13 mouse cellular contexts compared by ENCODE assay signal in genomic region chr4:54918276-54918675, GRCm38 (mm10).
"Had no signal": no experiment of that assay in that cellular context is flagged by ENCODE, and none has a peak within 500 bp of the region (broad histone marks: within the 10 kb centered on the region; RNA-seq: fewer than 3 reads in every experiment).

No protein-coding gene starts in this region.

- H3K36me3 ChIP-seq: liver, embryonic 13.5 days had no signal

- H3K27ac ChIP-seq: kidney, postnatal 0 days; layer of hippocampus, adult 2 months; liver, embryonic 13.5 days had no signal

- H3K27me3 ChIP-seq: liver, embryonic 13.5 days had no signal

- H3K4me1 ChIP-seq: liver, embryonic 13.5 days had no signal

- H3K9me3 ChIP-seq: liver, embryonic 13.5 days had no signal

- DNase-seq: kidney, postnatal 25 days; layer of hippocampus, adult 9-11 months; liver, embryonic 13.5 days; lung, adult 2 months; lung, postnatal 14 days; lung, postnatal 4 days; midbrain, embryonic 14.5 days; retina, postnatal 1 day; right cerebral cortex, postnatal 25 days; thymus, adult 18-20 months; thymus, postnatal 36 days had no signal

- H3K4me3 ChIP-seq: layer of hippocampus, adult 2 months; liver, embryonic 13.5 days had no signal
